Mouse (Mus musculus): ENCODE measurements around the gene Mettl22.

The Mettl22 gene

GRCm38 (mm10) chr16:8470603-8471481, at the start of gene Mettl22:
TSS of gene Mettl22 (plus strand) at chr16:8470788.
- peak; percentile 71 to 84 for DNase-seq (ENCODE audit: low spot score in 2 of 2)

GRCm38 (mm10) chr16:8420842-8421241, 49.7 kb upstream of the Mettl22 start:
- DNase-seq (ENCODE audit: low spot score in 2 of 2), result no peak

DNA sequence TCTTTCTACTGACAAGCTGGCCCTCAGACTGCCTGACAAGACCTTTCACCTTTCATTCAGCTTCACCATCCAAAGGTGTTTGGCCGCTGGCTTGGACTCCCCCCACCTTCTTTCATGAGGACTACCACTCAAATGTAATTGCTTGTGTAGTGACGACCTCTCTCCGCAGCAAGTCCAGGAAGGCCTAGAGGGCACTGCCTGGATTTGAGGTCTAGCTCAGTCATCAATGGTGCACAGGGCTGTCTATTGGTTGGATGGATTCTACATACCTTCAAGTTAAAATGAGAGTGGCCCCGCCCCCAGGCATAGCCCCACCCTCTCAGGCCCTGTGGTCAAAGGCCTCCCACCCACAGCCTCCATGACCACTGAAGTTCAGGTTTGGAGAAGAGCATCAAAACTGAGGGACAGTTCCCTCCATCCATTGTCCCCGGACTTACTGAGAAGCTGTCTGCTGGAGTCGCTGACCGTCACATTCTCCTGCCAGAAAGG, 46.9 kb upstream of the Mettl22 start:
- no peak for DNase-seq (ENCODE audit: low spot score in 2 of 2)

GRCm38 (mm10) chr16:8424161-8424970, 46.2 kb upstream of the Mettl22 start:
- no peak for DNase-seq (ENCODE audit: low spot score in 2 of 2)

GRCm38 (mm10) chr16:8424971-8425330, 45.6 kb upstream of the Mettl22 start, which contains the start of gene Tmem114:
TSS of gene Tmem114 (minus strand) at chr16:8425136.
- no peak for DNase-seq (ENCODE audit: low spot score in 2 of 2)

DNA sequence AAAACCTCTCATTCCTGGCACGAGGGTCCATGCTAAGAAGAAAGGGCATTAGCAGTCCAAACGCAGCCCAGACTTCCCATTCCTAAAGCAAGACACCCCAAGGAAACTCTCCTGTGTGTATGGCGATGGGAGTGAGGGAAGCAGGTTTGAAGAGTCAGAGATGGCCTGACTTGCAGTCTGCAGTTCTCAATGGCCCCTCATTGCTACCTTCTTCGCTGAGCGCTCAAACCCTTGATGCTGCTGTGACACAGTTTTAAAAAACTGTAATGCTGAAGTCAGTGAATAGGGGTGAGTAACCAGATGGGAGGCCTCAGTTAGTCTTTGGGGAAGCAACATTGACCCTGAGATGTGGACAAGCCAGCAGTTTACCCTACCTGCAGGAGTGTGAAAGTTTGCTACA, 44.9 kb upstream of the Mettl22 start:
- no peak for DNase-seq (ENCODE audit: low spot score in 2 of 2)

DNA sequence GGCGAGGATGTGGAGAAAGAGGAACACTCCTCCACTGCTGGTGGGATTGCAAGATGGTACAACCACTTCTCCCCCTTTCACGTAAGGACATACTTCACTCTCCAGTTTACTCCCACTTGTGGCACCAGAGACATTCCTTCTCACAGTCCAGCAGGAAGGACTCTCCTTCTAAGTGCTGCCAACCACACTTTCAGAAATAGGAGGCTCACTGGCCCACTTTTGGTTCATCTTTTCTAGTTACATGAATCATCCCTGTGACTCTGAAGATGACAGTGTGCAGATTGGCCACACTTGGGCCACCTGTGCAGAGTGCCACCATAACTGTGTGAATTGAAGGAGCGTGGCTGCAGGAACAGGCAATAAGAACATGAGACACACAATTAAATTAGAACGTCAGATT, 41.1 kb upstream of the Mettl22 start:
- no peak for DNase-seq (ENCODE audit: low spot score in 2 of 2)

DNA sequence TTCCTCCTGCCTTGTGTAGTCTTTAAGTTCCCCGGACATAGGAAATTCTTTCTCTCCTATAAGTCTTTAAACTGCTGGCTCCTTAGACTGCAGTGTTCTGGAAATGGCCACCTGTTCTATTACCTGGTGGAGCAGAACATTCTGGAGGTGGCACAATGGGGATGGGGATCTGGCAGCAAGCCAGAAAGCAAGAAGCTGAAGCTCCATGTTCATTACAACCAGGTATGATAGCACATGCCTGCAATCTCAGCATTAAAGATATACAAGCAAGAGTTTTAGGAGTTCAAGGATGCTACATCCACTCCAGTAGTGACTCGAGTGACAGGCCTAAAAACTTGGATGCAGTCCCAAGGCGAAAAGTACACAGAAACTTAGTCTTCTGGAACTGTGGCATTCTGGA, 38.0 kb upstream of the Mettl22 start:
- DNase-seq (ENCODE audit: low spot score in 2 of 2), result no peak

DNA sequence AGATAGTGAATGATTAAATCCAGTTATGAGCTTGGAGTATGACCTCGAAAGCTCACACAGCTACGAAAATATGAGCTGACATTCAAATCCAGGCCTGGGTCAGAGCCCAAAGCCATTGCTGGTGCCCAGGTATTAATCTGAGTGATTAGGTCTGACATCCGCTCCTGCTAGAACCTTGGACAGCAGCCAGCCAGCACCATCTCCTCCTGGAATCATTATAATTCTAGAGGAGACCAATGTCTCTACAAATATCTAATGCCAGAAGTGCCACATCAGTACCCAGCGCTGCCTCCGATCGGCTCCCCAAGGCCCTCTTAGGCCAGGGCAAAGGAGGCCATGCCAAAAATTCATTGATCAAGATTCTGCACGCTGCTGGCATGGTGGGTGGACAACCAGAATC, 25.7 kb upstream of the Mettl22 start:
- no peak for DNase-seq (ENCODE audit: low spot score in 2 of 2)

GRCm38 (mm10) chr16:8446256-8446655, 24.3 kb upstream of the Mettl22 start:
- no peak for DNase-seq (ENCODE audit: low spot score in 2 of 2)

DNA sequence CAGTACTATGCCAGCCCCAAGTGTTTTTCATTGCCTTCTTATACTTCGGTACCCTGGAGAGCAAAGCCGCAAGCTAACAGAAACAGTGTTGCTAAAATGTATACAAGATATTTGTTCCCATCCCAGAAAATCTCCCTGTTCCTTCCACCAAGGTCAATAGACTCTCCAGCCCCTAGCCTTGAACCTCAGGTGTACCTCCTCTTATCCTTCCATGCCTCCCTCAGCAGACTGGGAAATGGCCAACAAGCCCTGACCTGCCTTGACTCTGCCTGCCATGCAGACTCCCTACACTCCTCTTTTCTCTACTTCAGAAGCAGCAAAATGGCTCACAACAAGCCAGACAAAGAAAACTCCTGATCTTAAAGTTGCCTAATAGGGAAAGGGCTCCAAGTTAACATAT, 17.3 kb upstream of the Mettl22 start:
- no peak for DNase-seq (ENCODE audit: low spot score in 2 of 2)

- no peak for DNase-seq (ENCODE audit: low spot score in 2 of 2)
Observed at GRCm38 (mm10) chr16:8455221-8455620, 15.4 kb upstream of the Mettl22 start.

GRCm38 (mm10) chr16:8458391-8458790, 12.2 kb upstream of the Mettl22 start:
- no peak for DNase-seq (ENCODE audit: low spot score in 2 of 2)

GRCm38 (mm10) chr16:8459098-8459497, 11.5 kb upstream of the Mettl22 start:
- peak in 1 of 2 experiments; percentile 50 for DNase-seq (ENCODE audit: low spot score in 2 of 2)

DNA sequence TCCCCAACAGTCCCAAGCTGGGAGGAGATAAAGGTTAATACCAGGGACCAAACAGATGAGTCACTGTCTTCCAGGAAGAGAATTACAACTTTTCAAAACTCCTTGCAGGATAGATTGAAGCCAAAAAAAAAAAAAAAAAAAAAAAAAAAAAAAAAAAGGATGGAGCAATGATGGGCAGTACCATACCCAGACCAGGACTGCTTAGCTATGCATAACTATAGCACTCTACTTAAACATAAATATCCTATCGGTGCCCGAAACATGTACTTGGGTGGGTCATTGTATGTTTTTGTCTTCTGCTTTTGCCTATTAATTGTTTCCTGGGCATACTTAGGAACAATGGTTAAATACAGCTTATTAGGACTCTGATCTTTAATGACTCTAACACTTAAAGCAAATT, 456 bp upstream of the Mettl22 start:
- DNase-seq (ENCODE audit: low spot score in 2 of 2), result no peak

GRCm38 (mm10) chr16:8487396-8488005, 16.9 kb downstream of the Mettl22 start:
- no peak for DNase-seq (ENCODE audit: low spot score in 2 of 2)

DNA sequence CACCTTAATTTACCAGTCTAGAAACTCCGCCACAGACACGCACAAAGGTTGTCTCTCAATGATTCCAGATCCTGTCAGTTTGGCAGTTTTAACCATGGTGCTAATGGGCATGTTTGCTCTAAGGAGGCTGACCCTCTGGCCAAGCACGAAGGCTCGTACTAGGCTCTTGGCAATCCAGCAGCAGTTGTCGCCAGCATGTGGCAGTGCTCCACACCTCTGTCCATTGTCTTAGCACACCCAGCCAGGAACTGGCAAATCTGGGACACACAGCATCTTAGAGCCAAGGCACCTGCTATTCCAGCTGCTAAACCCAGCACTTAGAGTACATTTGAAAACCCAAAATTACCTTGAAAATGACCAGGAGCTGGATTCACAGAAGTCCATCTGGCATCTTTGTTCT, 18.8 kb downstream of the Mettl22 start:
- DNase-seq (ENCODE audit: low spot score in 2 of 2), result no peak

GRCm38 (mm10) chr16:8491743-8492490, 21.3 kb downstream of the Mettl22 start:
- no peak for DNase-seq (ENCODE audit: low spot score in 2 of 2)

DNA sequence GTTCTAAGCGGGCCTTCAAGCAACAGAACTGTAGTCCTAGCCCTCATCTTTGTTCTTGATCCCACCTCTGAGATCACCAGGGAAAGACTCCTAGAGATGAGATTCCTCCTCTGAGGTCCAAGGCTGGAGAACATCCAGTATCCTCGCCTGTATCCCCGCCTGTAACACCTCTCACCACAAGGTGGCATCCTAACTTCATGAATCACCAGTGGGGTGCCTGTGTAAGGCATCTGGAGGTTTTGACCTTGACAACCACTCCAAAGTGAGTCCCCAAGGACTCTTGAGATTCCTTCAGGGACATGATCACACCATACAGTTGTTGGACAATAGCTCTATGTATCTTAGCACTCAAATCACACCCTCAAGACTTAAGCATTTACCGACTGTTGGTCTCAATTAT, 23.7 kb downstream of the Mettl22 start:
- DNase-seq (ENCODE audit: low spot score in 2 of 2), result peak; percentile 29 to 33

DNA sequence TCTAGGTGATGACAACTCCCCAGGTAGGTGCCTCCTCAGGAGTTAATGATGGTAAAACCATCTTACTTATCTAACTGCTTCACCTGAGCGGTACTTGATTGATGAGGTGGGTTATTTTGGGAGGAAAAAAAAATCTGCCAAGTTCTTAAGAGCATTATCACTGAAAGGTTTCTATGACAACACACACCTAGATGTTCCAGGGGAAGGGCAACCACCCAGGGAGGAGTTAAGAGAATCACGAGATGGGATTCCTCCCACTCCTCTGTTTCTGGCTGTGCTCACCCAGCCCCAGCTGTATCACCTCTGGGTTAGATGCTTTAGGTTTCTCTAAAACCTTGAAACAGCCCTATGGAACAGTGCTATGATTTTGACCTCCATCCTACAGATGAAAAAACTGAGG, 26.4 kb downstream of the Mettl22 start:
- DNase-seq (ENCODE audit: low spot score in 2 of 2), result no peak

DNA sequence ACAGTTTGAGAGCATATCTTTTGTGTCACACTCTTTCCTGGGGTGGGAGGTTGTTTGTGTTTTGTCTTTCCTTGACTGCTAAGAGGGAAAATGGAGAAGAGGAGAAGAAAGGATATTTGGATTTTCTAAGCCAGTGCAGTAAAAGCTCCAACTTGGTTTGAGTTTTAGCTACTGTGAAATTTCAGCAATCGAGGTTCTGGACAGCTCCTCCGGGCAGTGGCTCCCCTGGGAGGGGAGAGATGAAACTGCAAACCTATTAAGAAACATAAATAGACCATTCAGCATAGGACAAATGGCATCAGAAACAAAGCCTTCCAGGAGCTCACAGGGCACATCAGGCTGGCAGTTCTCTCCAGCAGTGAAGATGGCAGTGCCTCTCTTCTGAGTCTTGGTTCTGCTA, 33.7 kb downstream of the Mettl22 start:
- no peak for DNase-seq (ENCODE audit: low spot score in 2 of 2)

- no peak for DNase-seq (ENCODE audit: low spot score in 2 of 2)
Observed at GRCm38 (mm10) chr16:8509894-8510293, 39.3 kb downstream of the Mettl22 start.
